Mouse (Mus musculus) liver, embryonic 14.5 days (tissue): ENCODE results near the gene Marf1.

Experiments used
- CTCF ChIP-seq: IDR thresholded peaks from 2 replicates; pipeline ENCODE4 v1.5.1; 2016; ENCODE audit warnings: antibody characterized with exemption, low read depth, control low read depth
- EP300 ChIP-seq: IDR thresholded peaks from 2 replicates; pipeline ENCODE4 v1.6.1; 2016; ENCODE audit warnings: antibody characterized with exemption, low read depth

GRCm38 (mm10) chr16:14125253-14125652 lies 37.9 kb downstream of the Marf1 start:
- TF ChIP-seq CTCF: no peak
- no peak for TF ChIP-seq EP300
